Comparison of ENCODE assay signal across 9 mouse cellular contexts in the genomic region with DNA sequence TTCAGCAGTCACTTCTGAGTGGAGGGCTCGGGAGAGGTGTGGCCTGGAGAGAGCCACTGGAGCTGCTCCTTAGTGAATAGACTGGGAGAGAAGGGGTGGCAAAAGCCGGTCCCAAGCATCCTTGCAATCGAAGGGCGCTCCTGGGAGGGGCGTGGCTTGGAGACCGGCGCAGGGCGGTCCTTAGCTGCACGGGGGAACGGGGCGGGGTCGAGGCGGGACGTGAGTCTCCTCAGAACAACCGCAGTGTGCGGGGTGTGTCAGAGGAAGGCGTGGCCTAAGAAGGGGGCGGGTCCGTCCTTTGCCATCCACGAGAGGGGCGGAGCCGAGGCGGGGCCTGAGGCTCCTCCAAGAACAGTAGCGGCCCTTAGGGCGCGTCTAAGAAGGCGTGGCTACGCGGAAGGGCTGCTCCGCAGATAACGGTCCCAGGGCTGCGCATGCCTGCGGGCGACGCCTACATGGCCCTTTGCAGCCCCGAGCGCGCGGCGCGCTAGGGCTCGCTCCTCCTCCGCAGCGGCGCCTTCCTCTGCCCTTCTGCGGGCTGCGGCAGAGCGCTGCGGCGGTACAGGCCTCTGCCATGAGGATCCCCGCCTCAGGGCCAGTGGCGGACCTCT. TPM values are rescaled to one million over a fixed set of nuclear protein-coding genes. Genes with fewer than 3 reads are reported as not detected.
DNase-seq lines count a peak whose midpoint lies in the region; ATAC-seq and TF ChIP-seq lines count a peak whose summit lies in the region.
"Had no signal": no experiment of that assay in that cellular context is flagged by ENCODE, and none has a peak within 500 bp of the region (broad histone marks: within the 10 kb centered on the region; RNA-seq: fewer than 3 reads in every experiment).

No protein-coding gene starts in this region.

- peak overlapping the region; percentile 10 for H3K27ac ChIP-seq in brown adipose tissue, adult 24 weeks (replicated peaks; ENCODE audit: low read depth, low read length)
- peak overlapping the region; percentile 69 to 87 for H3K27ac ChIP-seq in heart, embryonic 14.5 days (replicated peaks in 1 of 2; ENCODE audit: control insufficient read depth in 1 of 2, insufficient read depth in 1 of 2, low read depth in 2 of 2, low read length in 2 of 2)
- peak overlapping the region; percentile 93 for H3K27ac ChIP-seq in liver, embryonic 13.5 days
- H3K27ac ChIP-seq in neural tube, embryonic 11.5 days (ENCODE audit: low read depth, low read length), result peak overlapping the region; percentile 95
- peak overlapping the region; percentile 88 for H3K27ac ChIP-seq in stomach, postnatal 0 days (replicated peaks)
- H3K27ac ChIP-seq: macrophage had no signal

- peak overlapping the region; percentile 74 for H3K4me3 ChIP-seq in brown adipose tissue, adult 24 weeks (ENCODE audit: insufficient read depth, low read depth, low read length)
- H3K4me3 ChIP-seq in heart, embryonic 14.5 days (ENCODE audit: control insufficient read depth in 1 of 2, insufficient read depth in 1 of 2, low read depth in 1 of 2, low read length in 2 of 2), result peak overlapping the region; percentile 71 to 90
- peak overlapping the region; percentile 85 for H3K4me3 ChIP-seq in liver, embryonic 13.5 days (replicated peaks)
- peak overlapping the region; percentile 84 for H3K4me3 ChIP-seq in neural tube, embryonic 11.5 days (ENCODE audit: low read depth, low read length)
- H3K4me3 ChIP-seq in stomach, postnatal 0 days (ENCODE audit: low read depth, low read length), result peak overlapping the region; percentile 66

- no peaks in the 10 kb centered on the region for H3K9me3 ChIP-seq in heart, embryonic 14.5 days (ENCODE audit: control insufficient read depth, low read length)
- no peaks in the 10 kb centered on the region for H3K9me3 ChIP-seq in liver, embryonic 13.5 days (replicated peaks)
- H3K9me3 ChIP-seq in neural tube, embryonic 11.5 days (ENCODE audit: control insufficient read depth, low read length), result no peaks in the 10 kb centered on the region
- no peaks in the 10 kb centered on the region for H3K9me3 ChIP-seq in stomach, postnatal 0 days (ENCODE audit: control insufficient read depth, low read length)

- 0 out of 2 replicates have a peak, but pooled peaks cover 6% of the 10 kb centered on the region for H3K36me3 ChIP-seq in heart, embryonic 14.5 days (ENCODE audit: control insufficient read depth, insufficient read depth, low read length)
- 0 out of 2 replicates have a peak, but pooled peaks cover 8% of the 10 kb centered on the region for H3K36me3 ChIP-seq in liver, embryonic 13.5 days
- no peaks in the 10 kb centered on the region for H3K36me3 ChIP-seq in neural tube, embryonic 11.5 days (ENCODE audit: control insufficient read depth, insufficient read depth, low read length)
- H3K36me3 ChIP-seq in stomach, postnatal 0 days (ENCODE audit: control insufficient read depth, insufficient read depth, low read length), result no peaks in the 10 kb centered on the region

- peak overlapping the region; percentile 87 for H3K9ac ChIP-seq in heart, embryonic 14.5 days (ENCODE audit: low read length)
- H3K9ac ChIP-seq in liver, embryonic 13.5 days, result peak overlapping the region; percentile 92
- H3K9ac ChIP-seq in neural tube, embryonic 11.5 days (ENCODE audit: low read length), result peak overlapping the region; percentile 90
- H3K9ac ChIP-seq in stomach, postnatal 0 days (ENCODE audit: low read length), result peak overlapping the region; percentile 74

- no peak for TF ChIP-seq EP300 in stomach, postnatal 0 days (optimal IDR thresholded peaks at IDR 0.05)

- no peak for TF ChIP-seq CTCF in stomach, postnatal 0 days (IDR thresholded peaks at IDR 0.05; ENCODE audit: low read depth)

- H3K27me3 ChIP-seq in heart, embryonic 14.5 days (ENCODE audit: control insufficient read depth, insufficient read depth, low read length), result no peaks in the 10 kb centered on the region
- 0 out of 2 replicates have a peak, but pooled peaks cover 13% of the 10 kb centered on the region for H3K27me3 ChIP-seq in liver, embryonic 13.5 days
- no peaks in the 10 kb centered on the region; the same call in 1 of the 2 replicates for H3K27me3 ChIP-seq in neural tube, embryonic 11.5 days (ENCODE audit: control insufficient read depth, insufficient read depth, low read length)
- no peaks in the 10 kb centered on the region for H3K27me3 ChIP-seq in stomach, postnatal 0 days (ENCODE audit: control insufficient read depth, insufficient read depth, low read length)

- peak; percentile 98 for ATAC-seq in heart, embryonic 14.5 days (ENCODE audit: insufficient number of reproducible peaks, insufficient read depth, low FRiP score, low read depth)
- ATAC-seq in liver, embryonic 13.5 days (ENCODE audit: low read depth), result peak; percentile 99
- ATAC-seq in neural tube, embryonic 11.5 days (ENCODE audit: insufficient read depth, low FRiP score, low TSS enrichment), result peak; percentile 98
- ATAC-seq in stomach, postnatal 0 days (ENCODE audit: low FRiP score, low TSS enrichment), result peak; percentile 99

- DNase-seq in CD4-positive, CD25-positive, alpha-beta regulatory T cell, adult 2 months (ENCODE audit: low read depth, low spot score), result peak; percentile 100
- peak; percentile 99 for DNase-seq in fibroblast of lung, adult 2 months (ENCODE audit: low read depth)
- DNase-seq in kidney, postnatal 14 days, result peak; percentile 99
- peak; percentile 100 for DNase-seq in liver, embryonic 13.5 days
- DNase-seq in neural tube, embryonic 11.5 days (ENCODE audit: low spot score), result peak; percentile 100
- DNase-seq in stomach, postnatal 0 days (ENCODE audit: low spot score), result peak; percentile 99

- WGBS in heart, embryonic 14.5 days, result under 1% methylated on average over 51 of the region's 52 CpGs
- under 1% methylated on average over 50 of the region's 52 CpGs for WGBS in liver, embryonic 13.5 days (ENCODE audit: insufficient replicate concordance)
- WGBS in neural tube, embryonic 11.5 days, result under 1% methylated on average over 46 of the region's 52 CpGs
- WGBS in stomach, postnatal 0 days, result under 1% methylated on average over 48 of the region's 52 CpGs

- H3K4me2 ChIP-seq in heart, embryonic 14.5 days (ENCODE audit: low read length), result peak overlapping the region; percentile 65
- peak overlapping the region; percentile 94 for H3K4me2 ChIP-seq in liver, embryonic 13.5 days
- peak overlapping the region; percentile 64 for H3K4me2 ChIP-seq in neural tube, embryonic 11.5 days (ENCODE audit: low read depth)
- peak overlapping the region; percentile 83 for H3K4me2 ChIP-seq in stomach, postnatal 0 days (replicated peaks; ENCODE audit: low read depth)

- H3K4me1 ChIP-seq in brown adipose tissue, adult 24 weeks (ENCODE audit: control insufficient read depth, insufficient read depth, insufficient read length, low read length), result no peaks in the 10 kb centered on the region
- H3K4me1 ChIP-seq in heart, embryonic 14.5 days (ENCODE audit: control insufficient read depth in 2 of 2, insufficient read depth in 2 of 2, low read length in 2 of 2), result peaks cover 6 to 16% of the 10 kb centered on the region in 2 experiments
- peaks cover 35% of the 10 kb centered on the region for H3K4me1 ChIP-seq in liver, embryonic 13.5 days (replicated peaks)
- peaks cover 7% of the 10 kb centered on the region; the same call in 1 of the 2 replicates for H3K4me1 ChIP-seq in neural tube, embryonic 11.5 days (ENCODE audit: control insufficient read depth, insufficient read depth, low read length)
- no peaks in the 10 kb centered on the region for H3K4me1 ChIP-seq in stomach, postnatal 0 days (replicated peaks; ENCODE audit: control insufficient read depth, insufficient read depth)

RNA-seq across cellular contexts. Expression of a gene that starts 34.4 kb away (rescaled TPM):
- 0.79 and 1.3 TPM in 2 replicates for polyA plus RNA-seq in brown adipose tissue, adult 24 weeks (2012; ENCODE audit: insufficient read depth, insufficient read length, missing spikeins)
- polyA plus RNA-seq in heart, embryonic 14.5 days (2014; fragmentation: Nextera tagmentation; extraction: Ambion mirVana), result 6.3 and 7.4 TPM in 2 replicates
- 1.3 and 1.4 TPM in 2 replicates for polyA plus RNA-seq in liver, embryonic 13.5 days (2015; fragmentation: Nextera tagmentation; extraction: Ambion mirVana)
- polyA plus RNA-seq in neural tube, embryonic 11.5 days (2014; fragmentation: Nextera tagmentation; extraction: Ambion mirVana), result 5.3 and 6.2 TPM in 2 replicates
- polyA plus RNA-seq in stomach, postnatal 0 days (2015; fragmentation: Nextera tagmentation; extraction: Ambion mirVana), result 0.65 and 0.95 TPM in 2 replicates

Comparison
In these comparisons a context has a peak if more than half of its experiments do, and no peak if none do; other contexts are left out.
1. Peak in every context shown above with its lines: DNase-seq, ATAC-seq, H3K4me3 ChIP-seq and H3K27ac ChIP-seq.
2. H3K27ac ChIP-seq: peak in every context shown above with its lines; median percentile 95 in neural tube, embryonic 11.5 days; 93 in liver, embryonic 13.5 days; 88 in stomach, postnatal 0 days; 78 in heart, embryonic 14.5 days; 10 in brown adipose tissue, adult 24 weeks.